Mouse (Mus musculus): ENCODE data around the gene Sez6l2.

GRCm38 (mm10) chr7:127012845-127013244, 62.5 kb downstream of the Sez6l2 start:
- TF ChIP-seq POLR2A (IDR thresholded peaks at IDR 0.05; ENCODE audit: low read depth, low read length) (no peak), CTCF (conservative IDR thresholded peaks at IDR 0.05; ENCODE audit: insufficient read depth, insufficient read length, low read depth, low read length) (no peak)
